Mouse (Mus musculus) cortical plate, adult 2 months (tissue): Measurements from ENCODE around the gene Dll4.

ENCODE experiments used
- CTCF ChIP-seq: fragments of 200-500 bp; IDR thresholded peaks from 2 replicates; pipeline ENCODE4 v1.5.1; 2011; ENCODE audit warnings: mild to moderate bottlenecking, control low read depth, low read length; ENCODE audit not compliant: insufficient read depth; ENCODE audit errors: extremely low read depth
- POLR2A ChIP-seq: fragments of 200-500 bp; IDR thresholded peaks from 2 replicates; pipeline ENCODE4 v1.6.1; 2011; ENCODE audit warnings: mild to moderate bottlenecking, low read length, control low read depth; ENCODE audit not compliant: insufficient read depth; ENCODE audit errors: extremely low read depth

- no peak for TF ChIP-seq CTCF
- TF ChIP-seq POLR2A, result no peak
These were observed 29.5 kb downstream of the Dll4 start for GRCm38 (mm10) chr2:119355089-119355488.
